Mouse (Mus musculus) myocyte (in vitro differentiated cells): ENCODE data around the gene Pmvk. TPM values are rescaled to one million over a fixed set of nuclear protein-coding genes. Genes with fewer than 3 reads are reported as not detected.

Experiments used
- H3K27me3 ChIP-seq: one replicate; pipeline ENCODE4 v1.6.1; 2011; ENCODE audit not compliant: control insufficient read depth, insufficient read depth, insufficient read length
- H3K36me3 ChIP-seq: one replicate; pipeline ENCODE4 v1.6.1; 2011; ENCODE audit not compliant: control insufficient read depth, insufficient read depth
- H3K4me2 ChIP-seq: one replicate; pipeline ENCODE4 v1.6.1; 2011; ENCODE audit warnings: low read depth, control low read depth
- H3K4me3 ChIP-seq: one replicate; pipeline ENCODE4 v1.5.1; 2011; ENCODE audit warnings: mild to moderate bottlenecking, control low read depth, moderate library complexity
- H3K79me2 ChIP-seq: one replicate; pipeline ENCODE4 v1.6.1; 2011; ENCODE audit not compliant: control insufficient read depth, insufficient read depth
- H3ac ChIP-seq: one replicate; pipeline ENCODE4 v1.6.1; 2011; ENCODE audit not compliant: control insufficient read depth, insufficient read length
- CEBPB ChIP-seq: IDR thresholded peaks from 2 replicates; pipeline ENCODE4 v1.6.1; 2011; ENCODE audit warnings: mild to moderate bottlenecking, moderate library complexity; ENCODE audit not compliant: poor library complexity, insufficient read depth, severe bottlenecking
- E2F4 ChIP-seq: IDR thresholded peaks from one replicate; pipeline ENCODE4 v1.6.1; 2011; ENCODE audit warnings: mild to moderate bottlenecking, control low read depth, moderate library complexity; ENCODE audit not compliant: insufficient read depth
- MAX ChIP-seq: IDR thresholded peaks from one replicate; pipeline ENCODE4 v1.6.1; 2011; ENCODE audit warnings: low read depth, mild to moderate bottlenecking, control low read depth
- MYOD1 ChIP-seq, 3 experiments: IDR thresholded peaks; one replicate each; pipeline ENCODE4 v1.6.1; 2011; ENCODE audit warnings: control low read depth in 2 of 3, low read depth in 2 of 3, mild to moderate bottlenecking in 2 of 3, moderate library complexity in 1 of 3; ENCODE audit not compliant: insufficient read length in 2 of 3, control insufficient read depth in 1 of 3
- MYOG ChIP-seq, 3 experiments: IDR thresholded peaks; one replicate each; pipeline ENCODE4 v1.6.1; 2011; ENCODE audit warnings: control low read depth in 2 of 3, low read depth in 2 of 3, mild to moderate bottlenecking in 2 of 3; ENCODE audit not compliant: insufficient read length in 2 of 3, control insufficient read depth in 1 of 3, insufficient read depth in 1 of 3
- POLR2A ChIP-seq: IDR thresholded peaks from one replicate; pipeline ENCODE4 v1.6.1; 2011; ENCODE audit warnings: low read depth, mild to moderate bottlenecking, control low read depth, moderate library complexity; ENCODE audit not compliant: insufficient read length
- POLR2AphosphoS2 ChIP-seq: IDR thresholded peaks from one replicate; pipeline ENCODE4 v1.6.1; 2011; ENCODE audit warnings: low read depth, control low read depth; ENCODE audit not compliant: insufficient read length
- REST ChIP-seq: IDR thresholded peaks from one replicate; pipeline ENCODE4 v1.6.1; 2011; ENCODE audit warnings: mild to moderate bottlenecking, control low read depth, moderate library complexity; ENCODE audit not compliant: insufficient read depth, insufficient read length
- SRF ChIP-seq: IDR thresholded peaks from one replicate; pipeline ENCODE4 v1.6.1; 2011; ENCODE audit warnings: low read depth; ENCODE audit not compliant: control insufficient read depth, insufficient read length
- TCF12 ChIP-seq: IDR thresholded peaks from one replicate; pipeline ENCODE4 v1.6.1; 2011; ENCODE audit warnings: mild to moderate bottlenecking, control low read depth; ENCODE audit not compliant: poor library complexity, insufficient read depth, severe bottlenecking
- TCF3 ChIP-seq: IDR thresholded peaks from one replicate; pipeline ENCODE4 v1.6.1; 2011; ENCODE audit warnings: low read depth, control low read depth; ENCODE audit not compliant: insufficient read length
- USF1 ChIP-seq: IDR thresholded peaks from one replicate; pipeline ENCODE4 v1.6.1; 2011; ENCODE audit warnings: low read depth, mild to moderate bottlenecking, control low read depth, moderate library complexity
- polyA plus RNA-seq: library from polyadenylated mRNA; unstranded; fragments of >200 nt; fragmentation: generic; extraction: Trizol; gene quantifications from one replicate; pipeline ENCODE4 v1.2.1, GENCODE M21; 2012; ENCODE audit warnings: missing spikeins

Pmvk gene
- 67.9 TPM for polyA plus RNA-seq

DNA sequence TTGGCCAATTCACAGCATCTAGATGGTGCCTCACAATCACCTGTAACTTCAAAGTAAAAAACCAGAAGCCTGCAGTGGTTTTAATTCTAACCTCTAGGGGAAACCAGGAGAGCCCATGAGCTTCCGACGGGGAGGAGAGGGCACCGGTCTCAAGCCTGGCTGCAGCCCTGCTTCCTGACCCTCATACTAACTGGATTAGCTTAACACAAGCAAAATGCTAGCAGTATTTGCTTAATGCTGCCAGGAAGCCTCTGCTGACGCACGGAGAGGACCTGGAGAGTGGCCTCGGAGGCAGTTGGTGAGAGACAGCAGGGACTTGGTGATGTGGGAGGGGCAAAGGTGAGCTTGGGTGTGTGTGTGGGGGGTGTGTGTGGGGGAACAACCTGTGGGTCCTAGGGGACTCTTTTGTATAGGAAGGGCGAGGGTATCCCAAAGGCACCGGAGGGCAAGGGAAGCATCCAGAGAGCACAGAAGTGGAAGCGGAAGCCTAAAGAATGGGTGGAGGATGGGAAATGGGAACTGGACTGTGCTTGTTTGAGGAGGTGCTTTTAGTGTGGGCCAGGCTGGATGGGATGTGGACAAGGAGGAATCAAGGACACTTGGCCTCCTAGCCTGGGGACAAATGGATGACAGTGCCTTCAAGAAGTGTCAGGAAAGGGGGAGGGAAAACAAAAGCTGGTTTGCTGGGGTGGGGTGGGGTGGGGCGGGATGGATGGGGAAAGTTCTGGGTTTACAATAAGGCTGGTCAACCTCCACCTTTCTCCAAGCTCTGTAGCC, at the start of gene Pmvk:
Gene Pmvk (plus strand): TSS at position 141 of the 777 bp plus-strand sequence.
- TF ChIP-seq REST (no peak), MYOD1 (IDR thresholded peaks at IDR 0.05; ENCODE audit: control insufficient read depth in 1 of 3, insufficient read length in 2 of 3, low read depth in 2 of 3) (no peak), SRF (no peak), TCF12 (no peak), USF1 (no peak), MYOG (IDR thresholded peaks at IDR 0.05; ENCODE audit: control insufficient read depth in 1 of 3, insufficient read depth in 1 of 3, insufficient read length in 2 of 3, low read depth in 2 of 3) (no peak), E2F4 (no peak), POLR2AphosphoS2 (no peak), TCF3 (no peak), CEBPB (no peak), MAX (no peak), POLR2A (no peak)
- Histone ChIP-seq H3K36me3 (no peaks in the 10 kb centered on the region), H3K79me2 (peaks cover 2% of the 10 kb centered on the region), H3ac (no peak within 1 kb of the TSS), H3K4me3 (no peak within 1 kb of the TSS), H3K27me3 (no peaks in the 10 kb centered on the region), H3K4me2 (no peak within 1 kb of the TSS)

DNA sequence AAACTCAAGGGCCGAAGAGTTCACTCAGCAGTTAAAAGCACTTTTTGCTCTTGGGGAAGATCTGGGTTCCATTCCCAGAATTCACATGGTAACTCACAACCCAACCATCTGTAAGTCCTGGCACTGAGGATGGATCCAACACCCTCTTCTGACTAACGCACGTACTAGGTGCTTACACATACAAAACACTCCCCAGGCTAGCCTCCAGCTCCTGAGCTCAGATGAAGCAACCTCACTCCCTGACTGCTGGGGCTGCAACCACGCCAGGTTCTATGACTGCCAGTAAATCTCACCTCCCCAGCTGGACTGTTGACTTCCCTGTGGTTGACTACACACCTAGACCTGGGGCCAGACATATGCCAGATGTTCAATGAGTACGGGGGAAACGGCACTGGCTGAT, 47.5 kb upstream of the Pmvk start:
- H3K4me2 ChIP-seq = no peak overlapping the region
- H3K27me3 ChIP-seq = no peaks in the 10 kb centered on the region
- TF ChIP-seq USF1 (no peak), MYOG (IDR thresholded peaks at IDR 0.05; ENCODE audit: control insufficient read depth in 1 of 3, insufficient read depth in 1 of 3, insufficient read length in 2 of 3, low read depth in 2 of 3) (no peak), SRF (no peak), REST (no peak), MAX (no peak), CEBPB (no peak), TCF3 (no peak), POLR2A (no peak), MYOD1 (IDR thresholded peaks at IDR 0.05; ENCODE audit: control insufficient read depth in 1 of 3, insufficient read length in 2 of 3, low read depth in 2 of 3) (no peak), TCF12 (no peak), E2F4 (no peak), POLR2AphosphoS2 (no peak)
- peaks cover 4% of the 10 kb centered on the region for H3K36me3 ChIP-seq
- no peak overlapping the region for H3K4me3 ChIP-seq
- H3ac ChIP-seq = no peak overlapping the region
- peaks cover 5% of the 10 kb centered on the region for H3K79me2 ChIP-seq

- Histone ChIP-seq H3K27me3 (no peaks in the 10 kb centered on the region), H3ac (no peak overlapping the region), H3K36me3 (peaks cover 4% of the 10 kb centered on the region), H3K4me2 (no peak overlapping the region), H3K79me2 (peaks cover 5% of the 10 kb centered on the region), H3K4me3 (no peak overlapping the region)
- no peak for TF ChIP-seq E2F4
- TF ChIP-seq SRF = no peak
- no peak for TF ChIP-seq MYOG (IDR thresholded peaks at IDR 0.05; ENCODE audit: control insufficient read depth in 1 of 3, insufficient read depth in 1 of 3, insufficient read length in 2 of 3, low read depth in 2 of 3)
- no peak for TF ChIP-seq USF1
- no peak for TF ChIP-seq MAX
- TF ChIP-seq POLR2AphosphoS2 = no peak
- TF ChIP-seq TCF3 = no peak
- TF ChIP-seq CEBPB = no peak
- TF ChIP-seq REST = no peak
- no peak for TF ChIP-seq MYOD1 (IDR thresholded peaks at IDR 0.05; ENCODE audit: control insufficient read depth in 1 of 3, insufficient read length in 2 of 3, low read depth in 2 of 3)
- TF ChIP-seq TCF12 = no peak
- no peak for TF ChIP-seq POLR2A
These were observed 45.9 kb upstream of the Pmvk start for GRCm38 (mm10) chr3:89408448-89408847.

DNA sequence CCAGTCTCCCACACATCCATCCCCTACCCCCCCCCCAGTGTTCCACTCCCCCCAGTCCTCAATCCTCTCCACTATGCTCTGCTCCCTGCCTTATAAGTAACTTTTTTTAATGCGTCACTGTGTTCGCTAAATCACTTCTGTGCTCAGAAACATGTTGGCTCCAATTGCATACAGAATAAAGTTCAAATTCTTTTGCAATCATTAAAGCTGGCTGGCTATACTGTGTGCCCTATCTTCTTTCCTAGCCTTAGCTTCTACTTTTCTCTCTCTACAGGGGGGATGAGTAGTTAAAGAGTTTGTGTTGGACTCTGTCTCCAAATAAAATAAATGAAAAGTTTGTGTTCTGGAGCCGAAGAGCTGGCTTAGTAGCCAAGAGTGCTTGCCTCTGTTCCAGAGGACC, 44.6 kb upstream of the Pmvk start:
- TF ChIP-seq CEBPB (no peak), TCF3 (no peak), USF1 (no peak), TCF12 (no peak), MYOG (IDR thresholded peaks at IDR 0.05; ENCODE audit: control insufficient read depth in 1 of 3, insufficient read depth in 1 of 3, insufficient read length in 2 of 3, low read depth in 2 of 3) (no peak), REST (no peak), MYOD1 (IDR thresholded peaks at IDR 0.05; ENCODE audit: control insufficient read depth in 1 of 3, insufficient read length in 2 of 3, low read depth in 2 of 3) (no peak), MAX (no peak), SRF (no peak), POLR2A (no peak), E2F4 (no peak), POLR2AphosphoS2 (no peak)
- Histone ChIP-seq H3K79me2 (peaks cover 5% of the 10 kb centered on the region), H3K36me3 (peaks cover 7% of the 10 kb centered on the region), H3K4me2 (no peak overlapping the region), H3K27me3 (no peaks in the 10 kb centered on the region), H3K4me3 (no peak overlapping the region), H3ac (no peak overlapping the region)
